Mouse (Mus musculus) kidney, postnatal 0 days (tissue): ENCODE data around the gene Glis2. TPM values are rescaled to one million over a fixed set of nuclear protein-coding genes. Genes with fewer than 3 reads are reported as not detected.
A peak's percentile ranks its signal among the peaks of the same experiment; 100 is the strongest.

Experiments used
- ATAC-seq: fragments of 200-750 bp; cut with Nextera tagmentation; replicated peaks from 2 replicates; pipeline ENCODE4 v1.8.0; 2017; ENCODE audit warnings: low read depth, moderate number of reproducible peaks, moderate TSS enrichment, moderate library complexity; ENCODE audit not compliant: low FRiP score
- DNase-seq: peaks from one replicate; pipeline ENCODE4 v3.0.0-alpha.2; 2016; ENCODE audit warnings: low spot score
- H3K27ac ChIP-seq: fragments of 300-500 bp; sonication (generic); 2 replicates; pipeline ENCODE4 v1.5.1; 2014; ENCODE audit warnings: mild to moderate bottlenecking
- H3K27me3 ChIP-seq: fragments of 300-500 bp; sonication (generic); 2 replicates; pipeline ENCODE4 v1.6.1; 2014; ENCODE audit warnings: low read length, mixed read lengths; ENCODE audit not compliant: insufficient read depth
- H3K36me3 ChIP-seq: fragments of 300-500 bp; sonication (generic); 2 replicates; pipeline ENCODE4 v1.6.1; 2014; ENCODE audit warnings: low read length, mixed read lengths; ENCODE audit not compliant: insufficient read depth
- H3K4me1 ChIP-seq: fragments of 300-500 bp; sonication (generic); replicated peaks from 2 replicates; pipeline ENCODE4 v1.6.1; 2014; ENCODE audit warnings: antibody characterized with exemption, low read length, mixed read lengths; ENCODE audit not compliant: insufficient read depth
- H3K4me2 ChIP-seq: fragments of 300-500 bp; sonication (generic); 2 replicates; pipeline ENCODE4 v1.6.1; 2014; ENCODE audit warnings: mild to moderate bottlenecking, low read length, moderate library complexity, mixed read lengths
- H3K4me3 ChIP-seq: fragments of 300-500 bp; sonication (generic); replicated peaks from 2 replicates; pipeline ENCODE4 v1.5.1; 2014; ENCODE audit warnings: low read depth, low read length
- H3K9ac ChIP-seq: fragments of 300-500 bp; sonication (generic); 2 replicates; pipeline ENCODE4 v1.6.1; 2014; ENCODE audit warnings: low read depth, low read length
- H3K9me3 ChIP-seq: fragments of 300-500 bp; sonication (generic); replicated peaks from 2 replicates; pipeline ENCODE4 v1.6.1; 2016; ENCODE audit warnings: low read length, inconsistent platforms, mixed read lengths
- CTCF ChIP-seq: IDR thresholded peaks from 2 replicates; pipeline ENCODE4 v1.5.1; 2016; ENCODE audit warnings: antibody characterized with exemption, low read depth, mild to moderate bottlenecking, moderate library complexity
- whole genome bisulfite sequencing: fragments of 180-500 bp; shearing (Covaris S2); extraction: QIAGEN DNeasy Blood & Tissue Kit; methylation state at CpG from one replicate; pipeline ENCODE4 v1.1.7; 2014; 5-methylcytosine and 5-hydroxymethylcytosine counted together
- polyA plus RNA-seq: library from polyadenylated mRNA; unstranded; fragments of >200 nt; fragmentation: Nextera tagmentation; extraction: Ambion mirVana; gene quantifications from 2 replicates; pipeline ENCODE4 v1.2.1, GENCODE M21; 2015

Gene Glis2
- polyA plus RNA-seq, 1 experiment from 2014 or later = 74.6 TPM

DNA sequence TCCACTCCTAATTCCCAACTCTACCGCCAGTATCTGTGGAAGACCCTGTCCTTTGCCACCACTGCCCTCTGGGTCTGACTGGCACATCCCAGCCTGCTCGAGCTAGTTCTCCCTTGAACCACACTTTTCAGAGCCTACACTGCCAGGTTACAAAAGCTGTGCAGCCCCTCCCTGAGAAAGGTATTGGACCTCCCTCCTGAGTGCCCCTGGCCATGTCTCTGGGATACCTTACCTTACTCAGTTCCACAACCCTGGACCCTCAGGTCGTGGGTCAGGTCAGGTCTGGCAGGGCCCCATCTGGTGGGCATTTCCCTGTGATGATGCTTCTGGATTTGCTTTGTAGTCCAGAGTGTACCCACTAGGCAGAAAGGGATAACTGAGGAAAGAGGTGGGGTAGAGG, 5.1 kb downstream of the Glis2 start:
- no peak for TF ChIP-seq CTCF
- Histone ChIP-seq H3K9me3 (no peaks in the 10 kb centered on the region), H3K27ac (peak overlapping the region; percentile 89), H3K4me3 (no peak overlapping the region), H3K36me3 (no peaks in the 10 kb centered on the region), H3K27me3 (no peaks in the 10 kb centered on the region), H3K4me2 (peak overlapping the region; percentile 68; the same call in 1 of the 2 replicates), H3K4me1 (peaks cover 83% of the 10 kb centered on the region), H3K9ac (0 out of 2 replicates have a peak overlapping the region, but pooled peaks have one; percentile 13)
- no peak for DNase-seq
- WGBS = 76% methylated on average over 3 of the region's 3 CpGs
- no peak for ATAC-seq

DNA sequence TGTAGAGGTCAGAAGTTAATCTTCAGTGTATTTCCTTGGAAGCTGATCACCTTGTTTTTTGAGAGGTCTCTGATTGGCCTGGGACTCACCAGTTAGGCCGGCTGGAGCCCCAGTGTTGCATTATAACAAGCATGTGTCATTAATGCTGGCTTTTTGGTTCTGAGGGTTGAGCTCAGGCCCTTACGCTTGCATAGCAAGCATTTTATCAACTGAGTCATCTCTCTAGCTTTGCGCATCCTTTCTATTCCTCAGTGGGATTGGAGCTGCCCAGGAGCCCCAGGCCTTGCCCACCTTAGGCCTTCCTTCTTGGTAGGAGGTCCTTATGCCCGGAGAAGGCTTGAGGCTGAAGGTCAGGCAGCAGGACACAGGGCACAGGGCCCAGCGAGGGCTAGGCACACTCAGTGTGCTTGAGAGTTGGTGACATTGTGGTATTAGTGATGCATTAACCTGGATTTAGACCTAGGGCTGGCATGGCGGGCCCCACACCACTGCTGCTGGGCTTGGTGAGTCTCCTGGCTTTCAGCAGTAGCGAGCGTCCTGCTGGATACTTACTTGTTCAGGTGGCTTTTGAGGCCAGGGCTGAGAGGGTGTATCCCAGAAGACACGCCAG, 6.3 kb downstream of the Glis2 start:
- peak overlapping the region; percentile 89 for H3K27ac ChIP-seq
- TF ChIP-seq CTCF = no peak
- DNase-seq (no peak), ATAC-seq (peak; percentile 50)
- no peaks in the 10 kb centered on the region for H3K36me3 ChIP-seq
- 0 out of 2 replicates have a peak overlapping the region, but pooled peaks have one; percentile 15 for H3K4me2 ChIP-seq
- no peaks in the 10 kb centered on the region for H3K9me3 ChIP-seq
- peaks cover 91% of the 10 kb centered on the region for H3K4me1 ChIP-seq
- no peak overlapping the region for H3K9ac ChIP-seq
- H3K4me3 ChIP-seq = no peak overlapping the region
- no peaks in the 10 kb centered on the region for H3K27me3 ChIP-seq
- WGBS = 61% methylated on average over 9 of the region's 9 CpGs

DNA sequence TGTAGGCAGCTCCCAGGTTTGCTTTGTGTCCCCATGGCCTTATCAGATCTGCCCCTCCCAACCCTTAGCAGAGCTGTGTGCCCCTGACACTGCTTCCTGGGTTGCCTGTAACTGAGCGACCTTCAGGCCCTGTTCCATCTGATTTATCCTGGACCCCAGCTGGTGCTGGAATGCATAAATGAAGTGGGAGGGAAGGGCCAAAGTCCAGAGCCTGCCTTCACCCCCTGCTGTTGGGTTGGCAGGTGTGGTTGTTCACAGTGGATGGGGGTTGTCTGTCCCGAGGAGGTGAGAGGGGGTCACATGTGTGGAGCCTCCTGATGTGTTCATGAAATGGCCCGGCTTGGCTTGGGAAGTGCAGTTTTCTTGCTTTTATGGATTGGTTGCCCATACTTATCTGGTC, 7.7 kb downstream of the Glis2 start:
- 16% methylated on average over 3 of the region's 3 CpGs for WGBS
- Histone ChIP-seq H3K9me3 (no peaks in the 10 kb centered on the region), H3K4me1 (peaks cover 93% of the 10 kb centered on the region), H3K4me3 (no peak overlapping the region), H3K9ac (0 out of 2 replicates have a peak overlapping the region, but pooled peaks have one; percentile 28), H3K4me2 (no peak overlapping the region), H3K36me3 (no peaks in the 10 kb centered on the region), H3K27me3 (no peaks in the 10 kb centered on the region), H3K27ac (peak overlapping the region; percentile 89)
- ATAC-seq (peak; percentile 52), DNase-seq (peak; percentile 54)
- peak; percentile 15; the same call in 1 of the 2 replicates for TF ChIP-seq CTCF

DNA sequence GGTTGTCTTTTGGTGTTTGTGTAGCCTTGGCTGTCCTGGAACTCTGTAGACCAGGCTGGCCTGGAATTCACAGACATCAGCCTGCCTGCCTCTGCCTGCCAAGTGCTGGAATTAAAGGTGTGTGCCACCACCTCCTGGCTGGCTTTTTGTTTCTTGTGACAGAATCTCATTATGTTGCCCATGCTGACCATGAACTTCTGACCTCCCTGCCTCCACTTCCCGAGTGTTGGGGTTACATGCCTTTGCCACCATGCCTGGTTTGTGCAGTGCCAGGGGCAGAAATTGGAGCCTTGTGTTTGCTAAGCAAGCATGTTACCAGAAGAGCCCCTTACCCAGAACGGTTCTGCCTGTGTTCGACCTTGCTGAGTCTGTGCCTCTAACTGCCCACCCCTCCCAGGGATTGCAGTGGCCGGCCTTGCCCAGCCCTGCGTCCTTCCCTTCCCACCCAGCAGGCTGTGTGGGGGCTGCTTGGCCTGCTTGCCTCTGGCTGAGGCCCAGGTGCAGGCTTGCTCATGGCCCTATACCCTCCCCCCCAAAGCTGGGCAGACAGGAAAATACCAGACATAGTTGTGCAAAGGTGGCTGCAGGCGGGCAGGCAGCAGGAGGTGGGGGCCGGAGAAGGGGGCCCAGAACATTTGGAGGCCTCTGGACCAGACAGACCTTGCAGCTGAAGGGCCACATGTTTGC, 8.4 kb downstream of the Glis2 start:
- Histone ChIP-seq H3K27me3 (no peaks in the 10 kb centered on the region), H3K4me1 (peaks cover 91% of the 10 kb centered on the region), H3K9me3 (no peaks in the 10 kb centered on the region), H3K9ac (peak overlapping the region; percentile 42), H3K36me3 (no peaks in the 10 kb centered on the region), H3K27ac (peak overlapping the region; percentile 89), H3K4me2 (peak overlapping the region; percentile 21; the same call in 1 of the 2 replicates), H3K4me3 (no peak overlapping the region)
- 13% methylated on average over 7 of the region's 7 CpGs for WGBS
- peak; percentile 61 for ATAC-seq
- DNase-seq = peak; percentile 59
- 0 out of 2 replicates have a peak, but pooled peaks have one; percentile 1 for TF ChIP-seq CTCF

- 30% methylated on average over 1 of the region's 1 CpGs for WGBS
- H3K4me2 ChIP-seq = 0 out of 2 replicates have a peak overlapping the region, but pooled peaks have one; percentile 21
- peaks cover 91% of the 10 kb centered on the region for H3K4me1 ChIP-seq
- no peak for DNase-seq
- H3K27ac ChIP-seq = peak overlapping the region; percentile 89
- no peak overlapping the region for H3K4me3 ChIP-seq
- H3K9me3 ChIP-seq = no peaks in the 10 kb centered on the region
- peak overlapping the region; percentile 42 for H3K9ac ChIP-seq
- no peaks in the 10 kb centered on the region for H3K27me3 ChIP-seq
- TF ChIP-seq CTCF = no peak
- no peaks in the 10 kb centered on the region for H3K36me3 ChIP-seq
- ATAC-seq = no peak
Measured at GRCm38 (mm10) chr16:4603453-4603837, 8.9 kb downstream of the Glis2 start.

DNA sequence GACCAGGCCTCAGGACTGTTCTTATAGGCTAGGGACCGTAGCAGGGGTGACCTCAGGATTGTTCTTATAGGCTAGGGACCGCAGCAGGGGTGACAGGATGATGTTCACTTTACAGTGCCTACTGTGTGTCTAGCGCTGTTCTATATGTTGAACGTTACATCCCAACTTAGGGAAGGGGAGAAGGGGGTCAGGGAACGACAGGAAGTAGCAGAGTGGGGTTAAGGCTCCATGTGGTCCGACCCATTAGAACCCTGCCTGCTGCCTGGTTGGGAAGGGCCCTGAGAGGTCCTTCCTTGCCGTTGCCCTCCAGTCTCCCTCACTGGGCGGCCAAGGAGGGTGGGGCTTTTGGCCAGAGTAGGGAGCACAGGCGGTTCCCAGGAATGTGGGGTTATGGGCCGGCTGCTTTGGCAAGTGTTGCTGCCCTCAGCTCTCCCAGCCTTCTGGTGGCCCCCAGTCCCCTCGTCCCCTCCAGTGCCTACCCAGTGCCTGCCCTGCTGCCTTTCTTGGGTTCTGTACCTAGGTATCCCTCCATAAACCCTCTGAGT, 9.9 kb downstream of the Glis2 start:
- Histone ChIP-seq H3K4me2 (no peak overlapping the region), H3K4me3 (no peak overlapping the region), H3K27me3 (no peaks in the 10 kb centered on the region), H3K36me3 (0 out of 2 replicates have a peak, but pooled peaks cover 5% of the 10 kb centered on the region), H3K9me3 (no peaks in the 10 kb centered on the region), H3K9ac (0 out of 2 replicates have a peak overlapping the region, but pooled peaks have one; percentile 27), H3K4me1 (peaks cover 85% of the 10 kb centered on the region), H3K27ac (peak overlapping the region; percentile 89)
- no peak for DNase-seq
- no peak for TF ChIP-seq CTCF
- no peak for ATAC-seq
- WGBS = 45% methylated on average over 11 of the region's 11 CpGs
